Mouse (Mus musculus): ENCODE measurements at regions not wholly inside any gene's neighbourhood (a gene's known extent, or its start where the extent isn't known, plus 50 kb on each side); places are given as distances from the start of the nearest gene placed in this dataset.

DNA sequence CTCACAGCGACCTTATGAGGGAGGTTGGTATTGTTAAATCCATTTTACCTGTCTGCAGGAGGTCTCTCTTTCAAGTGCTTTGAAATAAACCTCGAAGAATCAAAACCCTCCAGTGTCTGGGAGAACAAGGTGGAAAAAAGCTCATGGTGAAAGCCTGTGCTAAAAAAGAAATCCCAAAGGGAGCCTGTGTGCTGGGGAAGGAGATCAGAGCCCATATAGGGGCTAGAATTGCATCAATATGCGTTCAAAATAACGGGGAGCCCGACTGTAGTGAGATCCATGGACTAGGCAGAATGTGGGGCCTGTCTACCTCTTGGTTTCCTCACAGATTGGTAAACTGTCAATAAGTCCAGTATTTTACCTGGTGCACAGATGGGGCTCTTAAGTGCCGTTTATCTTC, 113.6 kb upstream of the Ube2e3 start:
- TF ChIP-seq ZNF384 (IDR thresholded peaks at IDR 0.05; ENCODE audit: low read depth, low read length) (no peak), CHD2 (IDR thresholded peaks at IDR 0.05; ENCODE audit: low read depth, low read length) (no peak), ZC3H11A (IDR thresholded peaks at IDR 0.05; ENCODE audit: borderline replicate concordance, low read depth, low read length) (no peak), MAFK (IDR thresholded peaks at IDR 0.05; ENCODE audit: insufficient read depth, low read depth, low read length) (no peak)
